Mouse (Mus musculus) neural tube, embryonic 12.5 days (tissue): ENCODE data around the gene Riox1. TPM values are rescaled to one million over a fixed set of nuclear protein-coding genes. Genes with fewer than 3 reads are reported as not detected.
"Not testable (repeated sequence)": the region's sequence is repeated elsewhere in the genome, so short reads cannot be mapped to it uniquely, and the experiment has no call there.

Experiments used
- ATAC-seq: fragments of 200-750 bp; cut with Nextera tagmentation; 2 replicates; pipeline ENCODE4 v1.8.0; 2017; ENCODE audit warnings: low read depth, mild to moderate bottlenecking, moderate TSS enrichment, moderate library complexity; ENCODE audit not compliant: low FRiP score
- H3K27ac ChIP-seq: fragments of 300-500 bp; sonication (generic); 2 replicates; pipeline ENCODE4 v1.5.1; 2016
- H3K27me3 ChIP-seq: fragments of 300-500 bp; sonication (generic); replicated peaks from 2 replicates; pipeline ENCODE4 v1.6.1; 2016; ENCODE audit warnings: mild to moderate bottlenecking
- H3K36me3 ChIP-seq: fragments of 300-500 bp; sonication (generic); 2 replicates; pipeline ENCODE4 v1.6.1; 2016; ENCODE audit warnings: mild to moderate bottlenecking
- H3K4me1 ChIP-seq: fragments of 300-500 bp; sonication (generic); 2 replicates; pipeline ENCODE4 v1.6.1; 2016
- H3K4me2 ChIP-seq: fragments of 300-500 bp; sonication (generic); replicated peaks from 2 replicates; pipeline ENCODE4 v1.6.1; 2016; ENCODE audit warnings: mild to moderate bottlenecking
- H3K4me3 ChIP-seq: fragments of 300-500 bp; sonication (generic); 2 replicates; pipeline ENCODE4 v1.5.1; 2016
- H3K9ac ChIP-seq: fragments of 300-500 bp; sonication (generic); 2 replicates; pipeline ENCODE4 v1.6.1; 2016; ENCODE audit warnings: mild to moderate bottlenecking
- H3K9me3 ChIP-seq: fragments of 300-500 bp; sonication (generic); 2 replicates; pipeline ENCODE4 v1.6.1; 2016; ENCODE audit warnings: mild to moderate bottlenecking
- WGBS: fragments of 180-500 bp; shearing (Covaris S2); methylation state at CpG from one replicate; pipeline ENCODE4 v1.1.7; 2016; 5-methylcytosine and 5-hydroxymethylcytosine counted together
- polyA plus RNA-seq: library from polyadenylated mRNA; unstranded; fragments of >200 nt; fragmentation: Nextera tagmentation; extraction: Ambion mirVana; gene quantifications from 2 replicates; pipeline ENCODE4 v1.2.1, GENCODE M21; 2016

The Riox1 gene
- polyA plus RNA-seq, 1 experiment from 2014 or later: 21.4 TPM

- WGBS: 88% methylated on average over 2 of the region's 2 CpGs
- no peak overlapping the region for H3K27ac ChIP-seq
- no peak for ATAC-seq
These were observed 24.3 kb upstream of the Riox1 start for GRCm38 (mm10) chr12:83926061-83926460.

GRCm38 (mm10) chr12:83927747-83928146, 22.7 kb upstream of the Riox1 start:
- H3K36me3 ChIP-seq: no peaks in the 10 kb centered on the region

More at GRCm38 (mm10) chr12:83926061-83926460, 24.3 kb upstream of the Riox1 start:
- Histone ChIP-seq H3K9ac (no peak overlapping the region), H3K27me3 (no peaks in the 10 kb centered on the region), H3K36me3 (no peaks in the 10 kb centered on the region), H3K9me3 (no peaks in the 10 kb centered on the region), H3K4me2 (no peak overlapping the region), H3K4me1 (peaks cover 8% of the 10 kb centered on the region), H3K4me3 (no peak overlapping the region)

GRCm38 (mm10) chr12:83929186-83929804, 21.1 kb upstream of the Riox1 start:
- no peak overlapping the region for H3K4me3 ChIP-seq
- H3K4me1 ChIP-seq: no peaks in the 10 kb centered on the region
- H3K36me3 ChIP-seq: no peaks in the 10 kb centered on the region
- WGBS: 51% methylated on average over 2 of the region's 2 CpGs
- no peak for ATAC-seq
- H3K9me3 ChIP-seq: no peaks in the 10 kb centered on the region
- no peak overlapping the region for H3K27ac ChIP-seq
- H3K9ac ChIP-seq: no peak overlapping the region
- no peak overlapping the region for H3K4me2 ChIP-seq
- H3K27me3 ChIP-seq: no peaks in the 10 kb centered on the region

More at GRCm38 (mm10) chr12:83927747-83928146, 22.7 kb upstream of the Riox1 start:
- ATAC-seq: no peak
- WGBS: 88% methylated on average over 4 of the region's 4 CpGs
- Histone ChIP-seq H3K4me2 (no peak overlapping the region), H3K9me3 (no peaks in the 10 kb centered on the region), H3K27me3 (no peaks in the 10 kb centered on the region), H3K9ac (no peak overlapping the region), H3K4me3 (no peak overlapping the region), H3K4me1 (peaks cover 5% of the 10 kb centered on the region), H3K27ac (no peak overlapping the region)

GRCm38 (mm10) chr12:83937600-83937999, 12.8 kb upstream of the Riox1 start:
- no peak overlapping the region for H3K4me2 ChIP-seq
- H3K4me3 ChIP-seq: no peak overlapping the region
- no peaks in the 10 kb centered on the region for H3K27me3 ChIP-seq
- H3K9me3 ChIP-seq: no peaks in the 10 kb centered on the region
- H3K36me3 ChIP-seq: no peaks in the 10 kb centered on the region
- no peak overlapping the region for H3K9ac ChIP-seq
- 71% methylated on average over 10 of the region's 10 CpGs for WGBS
- no peak for ATAC-seq
- no peak overlapping the region for H3K27ac ChIP-seq
- H3K4me1 ChIP-seq: no peaks in the 10 kb centered on the region

DNA sequence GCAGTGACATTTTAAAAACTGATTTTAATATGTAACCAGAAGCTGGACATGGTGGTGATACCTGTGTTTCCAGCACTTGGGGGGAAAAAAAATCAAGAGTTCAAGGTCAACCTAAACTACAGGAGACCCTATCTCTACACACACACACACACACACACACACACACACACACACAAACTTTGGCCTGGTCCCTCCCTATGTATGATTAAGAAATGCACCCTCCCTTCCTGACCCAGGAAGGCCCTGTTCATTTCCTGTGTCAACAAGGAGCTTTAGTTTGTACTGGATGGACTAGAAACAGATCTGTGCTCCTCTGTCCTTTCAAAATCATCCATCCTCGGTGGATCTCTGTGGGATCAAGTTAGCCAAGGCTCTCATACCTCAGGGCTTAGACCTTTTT, 11.8 kb upstream of the Riox1 start:
- WGBS: 58% methylated on average over 1 of the region's 1 CpGs
- H3K36me3 ChIP-seq, ATAC-seq: not testable (repeated sequence)

GRCm38 (mm10) chr12:83939332-83939731, 11.1 kb upstream of the Riox1 start:
- H3K9ac ChIP-seq: no peak overlapping the region
- WGBS: 73% methylated on average over 2 of the region's 2 CpGs
- no peaks in the 10 kb centered on the region for H3K9me3 ChIP-seq
- ATAC-seq: no peak
- no peaks in the 10 kb centered on the region for H3K36me3 ChIP-seq
- H3K4me2 ChIP-seq: no peak overlapping the region
- no peaks in the 10 kb centered on the region for H3K27me3 ChIP-seq
- H3K4me1 ChIP-seq: no peaks in the 10 kb centered on the region
- no peak overlapping the region for H3K4me3 ChIP-seq
- H3K27ac ChIP-seq: no peak overlapping the region

More for the DNA sequence above, 11.8 kb upstream of the Riox1 start:
- not testable (repeated sequence) for H3K9ac ChIP-seq, H3K4me1 ChIP-seq, H3K4me2 ChIP-seq, H3K4me3 ChIP-seq, H3K9me3 ChIP-seq, H3K27me3 ChIP-seq, H3K27ac ChIP-seq

GRCm38 (mm10) chr12:83940031-83940430, 10.4 kb upstream of the Riox1 start:
- WGBS: 75% methylated on average over 4 of the region's 4 CpGs
- no peak overlapping the region for H3K4me2 ChIP-seq
- no peaks in the 10 kb centered on the region for H3K4me1 ChIP-seq
- no peaks in the 10 kb centered on the region for H3K27me3 ChIP-seq
- no peak for ATAC-seq
- no peak overlapping the region for H3K27ac ChIP-seq
- H3K4me3 ChIP-seq: no peak overlapping the region
- no peak overlapping the region for H3K9ac ChIP-seq
- no peaks in the 10 kb centered on the region for H3K36me3 ChIP-seq
- no peaks in the 10 kb centered on the region for H3K9me3 ChIP-seq

DNA sequence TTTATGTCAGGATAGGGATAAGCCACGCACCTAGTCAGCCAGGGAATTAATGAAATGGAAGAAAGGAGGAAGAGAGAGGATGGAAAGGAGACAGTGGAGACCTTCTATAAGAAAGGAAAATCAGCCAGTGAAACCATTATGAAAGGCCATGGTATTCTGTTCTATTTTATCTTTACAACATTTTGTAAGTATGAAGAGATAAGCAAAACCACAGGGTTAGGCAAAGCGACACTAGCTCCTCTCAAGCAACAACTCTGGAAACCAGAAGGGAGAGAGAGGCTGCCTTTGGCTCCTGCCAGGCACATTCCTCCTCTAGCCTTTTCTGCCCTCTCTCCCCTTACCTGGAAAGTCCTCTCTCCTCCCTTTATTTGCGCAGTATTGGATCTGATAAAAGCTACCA, 8.5 kb upstream of the Riox1 start:
- WGBS: 87% methylated on average over 3 of the region's 3 CpGs
- H3K27ac ChIP-seq: no peak overlapping the region
- ATAC-seq: no peak

DNA sequence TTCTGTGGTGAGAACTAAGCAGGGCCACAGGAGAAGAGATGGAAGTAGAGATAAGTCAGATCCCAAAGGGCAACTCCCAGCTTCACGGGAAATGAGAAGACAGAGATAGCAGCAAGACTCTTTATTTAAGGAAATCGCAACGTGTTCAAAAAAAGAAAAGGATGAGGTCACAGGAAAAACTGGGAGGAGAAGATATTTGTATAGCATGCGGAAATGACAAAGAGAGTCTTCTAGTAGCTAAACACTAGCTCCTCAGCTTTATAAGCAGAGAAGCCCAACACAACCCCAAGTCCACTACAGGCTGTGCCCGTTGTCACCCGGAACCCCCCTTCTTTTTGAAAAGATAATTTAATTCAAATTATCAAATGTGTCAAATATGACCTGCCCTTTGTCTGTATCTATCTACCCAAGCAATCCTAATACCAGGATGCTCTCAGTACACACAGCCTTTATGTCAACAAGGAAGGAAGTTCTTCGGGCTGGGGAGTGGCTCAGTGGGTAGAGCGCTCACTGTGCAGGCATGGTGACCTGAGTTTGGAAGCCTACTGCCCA, 3.1 kb upstream of the Riox1 start:
- no peak overlapping the region for H3K27ac ChIP-seq
- no peaks in the 10 kb centered on the region for H3K27me3 ChIP-seq
- peaks cover 4% of the 10 kb centered on the region; the same call in 1 of the 2 replicates for H3K36me3 ChIP-seq
- no peak for ATAC-seq
- H3K4me1 ChIP-seq: peaks cover 12% of the 10 kb centered on the region
- 89% methylated on average over 8 of the region's 8 CpGs for WGBS
- H3K9me3 ChIP-seq: no peaks in the 10 kb centered on the region
- H3K9ac ChIP-seq: no peak overlapping the region
- H3K4me2 ChIP-seq: no peak overlapping the region
- no peak overlapping the region for H3K4me3 ChIP-seq

More for the DNA sequence above, 8.5 kb upstream of the Riox1 start:
- no peak overlapping the region for H3K4me3 ChIP-seq
- H3K36me3 ChIP-seq: no peaks in the 10 kb centered on the region
- no peaks in the 10 kb centered on the region for H3K27me3 ChIP-seq
- H3K4me2 ChIP-seq: no peak overlapping the region
- H3K9ac ChIP-seq: no peak overlapping the region
- H3K4me1 ChIP-seq: no peaks in the 10 kb centered on the region
- no peaks in the 10 kb centered on the region for H3K9me3 ChIP-seq

DNA sequence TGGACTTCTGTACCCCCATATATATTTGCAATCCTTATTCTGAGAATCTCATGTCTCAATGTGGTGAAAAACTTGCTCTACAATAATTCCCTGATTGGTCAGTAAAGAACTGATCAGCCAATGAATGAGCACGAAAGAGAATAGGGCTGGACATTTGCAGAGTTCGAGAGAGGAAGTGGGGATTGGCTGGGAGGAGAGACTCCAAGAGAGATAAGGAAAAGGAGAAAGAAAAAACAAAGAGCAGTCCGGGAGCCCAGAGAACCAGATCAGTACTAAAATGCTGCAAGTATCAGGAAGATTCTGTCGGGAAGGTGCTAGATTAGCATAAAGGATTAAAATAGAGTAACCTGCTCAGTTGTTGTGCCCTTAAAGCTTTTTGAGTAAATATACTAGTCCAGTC, 1.4 kb upstream of the Riox1 start:
- H3K4me2 ChIP-seq: no peak overlapping the region
- 78% methylated on average over 4 of the region's 4 CpGs for WGBS
- H3K36me3 ChIP-seq: peaks cover 13% of the 10 kb centered on the region; the same call in 1 of the 2 replicates
- no peaks in the 10 kb centered on the region for H3K27me3 ChIP-seq
- H3K9ac ChIP-seq: no peak overlapping the region
- no peak overlapping the region for H3K4me3 ChIP-seq
- H3K9me3 ChIP-seq: no peaks in the 10 kb centered on the region
- no peak overlapping the region for H3K27ac ChIP-seq
- ATAC-seq: no peak
- H3K4me1 ChIP-seq: peaks cover 24% of the 10 kb centered on the region

GRCm38 (mm10) chr12:83949776-83950492, 474 bp upstream of the Riox1 start:
- no peak for ATAC-seq

GRCm38 (mm10) chr12:83950840-83951701, 663 bp downstream of the Riox1 start:
- Histone ChIP-seq H3K9ac (peak overlapping the region; percentile 86), H3K4me1 (peaks cover 24% of the 10 kb centered on the region), H3K9me3 (no peaks in the 10 kb centered on the region), H3K4me2 (peak overlapping the region; percentile 95), H3K36me3 (peaks cover 18% of the 10 kb centered on the region; the same call in 1 of the 2 replicates), H3K4me3 (peak overlapping the region; percentile 92), H3K27me3 (no peaks in the 10 kb centered on the region), H3K27ac (peak overlapping the region; percentile 62; the same call in 1 of the 2 replicates)
- WGBS: under 1% methylated on average over 116 of the region's 116 CpGs
- peak; percentile 66 for ATAC-seq

More at GRCm38 (mm10) chr12:83949776-83950492, 474 bp upstream of the Riox1 start:
- no peak overlapping the region for H3K27ac ChIP-seq
- peaks cover 13% of the 10 kb centered on the region; the same call in 1 of the 2 replicates for H3K36me3 ChIP-seq
- peak overlapping the region; percentile 92 for H3K4me3 ChIP-seq
- H3K27me3 ChIP-seq: no peaks in the 10 kb centered on the region
- H3K9me3 ChIP-seq: no peaks in the 10 kb centered on the region
- WGBS: 32% methylated on average over 11 of the region's 11 CpGs
- peak overlapping the region; percentile 95 for H3K4me2 ChIP-seq
- H3K9ac ChIP-seq: 0 out of 2 replicates have a peak overlapping the region, but pooled peaks have one; percentile 86
- peaks cover 24% of the 10 kb centered on the region for H3K4me1 ChIP-seq
